Mouse (Mus musculus) MEL (cell line): ENCODE measurements at regions not wholly inside any gene's neighbourhood (a gene's known extent, or its start where the extent isn't known, plus 50 kb on each side); places are given as distances from the start of the nearest gene placed in this dataset.

Experiments
- DNase-seq: peaks from one replicate; pipeline ENCODE4 v3.0.0; 2011; ENCODE audit warnings: low read depth, low spot score
- H3K27ac ChIP-seq: 2 replicates; pipeline ENCODE4 v1.5.1; 2012; ENCODE audit warnings: low read depth, mild to moderate bottlenecking, control low read depth, low read length, moderate library complexity; ENCODE audit not compliant: control insufficient read depth
- H3K27me3 ChIP-seq, 2 experiments: fragments of 150-350 bp in 1 of 2; sonication (generic) in 1 of 2; 2 replicates each; pipeline ENCODE4 v1.6.1; 2012; ENCODE audit warnings: low read length in 2 of 2, mild to moderate bottlenecking in 2 of 2, improper control_type of control experiment in 1 of 2, moderate library complexity in 1 of 2; ENCODE audit not compliant: insufficient read depth in 2 of 2, control insufficient read depth in 1 of 2
- H3K36me3 ChIP-seq, 2 experiments: 2 replicates each; pipeline ENCODE4 v1.6.1; 2012 to 2014; ENCODE audit warnings: low read length in 2 of 2, improper control_type of control experiment in 1 of 2, inconsistent platforms in 1 of 2, mild to moderate bottlenecking in 1 of 2; ENCODE audit not compliant: insufficient read depth in 2 of 2, control insufficient read depth in 1 of 2
- H3K4me1 ChIP-seq, 2 experiments: fragments of 150-350 bp in 1 of 2; sonication (generic) in 1 of 2; 2 replicates each; pipeline ENCODE4 v1.6.1; 2012; ENCODE audit warnings: low read length in 2 of 2, improper control_type of control experiment in 1 of 2, mild to moderate bottlenecking in 1 of 2; ENCODE audit not compliant: insufficient read depth in 2 of 2, control insufficient read depth in 1 of 2
- H3K4me3 ChIP-seq, 2 experiments: fragments of 150-350 bp in 1 of 2; sonication (generic) in 1 of 2; 2 replicates each; pipeline ENCODE4 v1.5.1; 2012; ENCODE audit warnings: low read depth in 2 of 2, low read length in 2 of 2, mild to moderate bottlenecking in 2 of 2, moderate library complexity in 2 of 2, control low read depth in 1 of 2, improper control_type of control experiment in 1 of 2; ENCODE audit not compliant: control insufficient read depth in 1 of 2, insufficient read depth in 1 of 2
- H3K79me2 ChIP-seq: 2 replicates; pipeline ENCODE4 v1.6.1; 2012; ENCODE audit warnings: mild to moderate bottlenecking, low read length, moderate library complexity; ENCODE audit not compliant: control insufficient read depth, poor library complexity, insufficient read depth
- H3K9ac ChIP-seq: 2 replicates; pipeline ENCODE4 v1.6.1; 2012; ENCODE audit warnings: low read depth, mild to moderate bottlenecking, control low read depth, low read length, moderate library complexity; ENCODE audit not compliant: control insufficient read depth, poor library complexity, severe bottlenecking
- H3K9me3 ChIP-seq: fragments of 150-350 bp; sonication (generic); replicated peaks from 2 replicates; pipeline ENCODE4 v1.6.1; 2012; ENCODE audit warnings: mild to moderate bottlenecking, low read length, improper control_type of control experiment, moderate library complexity; ENCODE audit not compliant: insufficient read depth
- CTCF ChIP-seq, 3 experiments: IDR thresholded peaks in 2 of 3; conservative IDR thresholded peaks in 1 of 3; 2 replicates each; pipeline ENCODE4 v1.5.1; 2011 to 2012; ENCODE audit warnings: low read length in 3 of 3, low read depth in 2 of 3, mild to moderate bottlenecking in 2 of 3, improper control_type of control experiment in 1 of 3, inconsistent platforms in 1 of 3, mixed read lengths in 1 of 3, moderate library complexity in 1 of 3; ENCODE audit not compliant: control insufficient read depth in 1 of 3, insufficient read depth in 1 of 3, poor library complexity in 1 of 3, severe bottlenecking in 1 of 3
- ELF1 ChIP-seq: IDR thresholded peaks from 2 replicates; pipeline ENCODE4 v1.6.1; 2014; ENCODE audit warnings: low read depth, mild to moderate bottlenecking, inconsistent platforms, low read length, improper control_type of control experiment, moderate library complexity
- EP300 ChIP-seq, 2 experiments: IDR thresholded peaks; 2 replicates each; pipeline ENCODE4 v1.6.1; 2011; ENCODE audit warnings: improper control_type of control experiment in 2 of 2, low read length in 2 of 2, low read depth in 1 of 2, mild to moderate bottlenecking in 1 of 2
- ETS1 ChIP-seq: IDR thresholded peaks from 2 replicates; pipeline ENCODE4 v1.6.1; 2012; ENCODE audit warnings: low read depth, mild to moderate bottlenecking, inconsistent platforms, low read length, improper control_type of control experiment, moderate library complexity
- HCFC1 ChIP-seq: IDR thresholded peaks from 2 replicates; pipeline ENCODE4 v1.6.1; 2012; ENCODE audit warnings: low read depth, mild to moderate bottlenecking, inconsistent platforms, low read length, improper control_type of control experiment, moderate library complexity
- MAFK ChIP-seq: IDR thresholded peaks from 2 replicates; pipeline ENCODE4 v1.6.1; 2011; ENCODE audit warnings: low read depth, mild to moderate bottlenecking, low read length, improper control_type of control experiment, borderline replicate concordance
- MYC ChIP-seq: IDR thresholded peaks from 2 replicates; pipeline ENCODE4 v1.6.1; 2011; ENCODE audit warnings: low read depth, mild to moderate bottlenecking, low read length, improper control_type of control experiment, moderate library complexity
- NELFE ChIP-seq: IDR thresholded peaks from 2 replicates; pipeline ENCODE4 v1.6.1; 2011; ENCODE audit warnings: low read depth, low read length, improper control_type of control experiment
- NRF1 ChIP-seq: IDR thresholded peaks from 2 replicates; pipeline ENCODE4 v1.6.1; 2014; ENCODE audit warnings: low read depth, mild to moderate bottlenecking, inconsistent platforms, low read length, improper control_type of control experiment, moderate library complexity; ENCODE audit not compliant: poor library complexity, insufficient read depth, severe bottlenecking
- POLR2AphosphoS2 ChIP-seq: IDR thresholded peaks from 2 replicates; pipeline ENCODE4 v1.6.1; 2011; ENCODE audit warnings: low read length, improper control_type of control experiment
- POLR2AphosphoS5 ChIP-seq: IDR thresholded peaks from 2 replicates; pipeline ENCODE4 v1.6.1; 2012; ENCODE audit warnings: low read depth, borderline replicate concordance, mild to moderate bottlenecking, inconsistent platforms, low read length, moderate library complexity, mixed read lengths
- RAD21 ChIP-seq: IDR thresholded peaks from 2 replicates; pipeline ENCODE4 v1.6.1; 2011; ENCODE audit warnings: mild to moderate bottlenecking, low read depth, low read length, improper control_type of control experiment
- SMC3 ChIP-seq: IDR thresholded peaks from 2 replicates; pipeline ENCODE4 v1.6.1; 2011; ENCODE audit warnings: low read depth, low read length, improper control_type of control experiment
- TAL1 ChIP-seq: IDR thresholded peaks from 2 replicates; pipeline ENCODE4 v1.6.1; 2012; ENCODE audit warnings: mild to moderate bottlenecking, inconsistent platforms, low read length, moderate library complexity, mixed read lengths
- TBP ChIP-seq: IDR thresholded peaks from 2 replicates; pipeline ENCODE4 v1.8.0; 2011; ENCODE audit warnings: low read depth, low read length, improper control_type of control experiment
- ZKSCAN1 ChIP-seq: IDR thresholded peaks from 2 replicates; pipeline ENCODE4 v1.6.1; 2012; ENCODE audit warnings: low read depth, mild to moderate bottlenecking, inconsistent platforms, low read length, improper control_type of control experiment, moderate library complexity
- ZMIZ1 ChIP-seq: IDR thresholded peaks from 2 replicates; pipeline ENCODE4 v1.6.1; 2012; ENCODE audit warnings: low read depth, mild to moderate bottlenecking, inconsistent platforms, low read length, improper control_type of control experiment, moderate library complexity

GRCm38 (mm10) chr3:65002578-65002977 lies 106.6 kb upstream of the Kcnab1 start:
- DNase-seq: no peak
- no peak for TF ChIP-seq TBP
- TF ChIP-seq TAL1: no peak
- TF ChIP-seq POLR2AphosphoS5: no peak
- TF ChIP-seq NELFE: no peak
- TF ChIP-seq NRF1: no peak
- no peak for TF ChIP-seq MYC
- TF ChIP-seq RAD21: no peak
- TF ChIP-seq ELF1: no peak
- no peak for TF ChIP-seq EP300 (IDR thresholded peaks at IDR 0.05; ENCODE audit: low read depth in 1 of 2, low read length in 2 of 2)
- TF ChIP-seq HCFC1: no peak
- TF ChIP-seq CTCF (IDR thresholded peaks at IDR 0.05 in 2 of 3, conservative IDR thresholded peaks at IDR 0.05 in 1 of 3; ENCODE audit: control insufficient read depth in 1 of 3, insufficient read depth in 1 of 3, low read depth in 2 of 3, low read length in 3 of 3, poor library complexity in 1 of 3, severe bottlenecking in 1 of 3): no peak
- TF ChIP-seq SMC3: no peak
- H3K79me2 ChIP-seq: no peaks in the 10 kb centered on the region
- H3K27ac ChIP-seq: no peak overlapping the region
- no peaks in the 10 kb centered on the region for H3K36me3 ChIP-seq
- no peaks in the 10 kb centered on the region for H3K9me3 ChIP-seq
- no peaks in the 10 kb centered on the region for H3K27me3 ChIP-seq
- no peak overlapping the region for H3K9ac ChIP-seq
- H3K4me3 ChIP-seq: no peak overlapping the region
- H3K4me1 ChIP-seq: no peaks in the 10 kb centered on the region

GRCm38 (mm10) chr3:65006127-65006526 lies 103.1 kb upstream of the Kcnab1 start:
- no peaks in the 10 kb centered on the region for H3K36me3 ChIP-seq
- no peak overlapping the region for H3K9ac ChIP-seq
- H3K27ac ChIP-seq: no peak overlapping the region
- no peaks in the 10 kb centered on the region for H3K9me3 ChIP-seq
- H3K27me3 ChIP-seq: no peaks in the 10 kb centered on the region
- TF ChIP-seq ETS1: no peak
- TF ChIP-seq MAFK: no peak
- no peak for TF ChIP-seq POLR2AphosphoS5
- no peak for TF ChIP-seq ZMIZ1
- no peak for TF ChIP-seq ZKSCAN1
- no peak for TF ChIP-seq POLR2AphosphoS2
- TF ChIP-seq TAL1: no peak
- no peaks in the 10 kb centered on the region for H3K4me1 ChIP-seq
- no peak for DNase-seq
- no peaks in the 10 kb centered on the region for H3K79me2 ChIP-seq
- no peak overlapping the region for H3K4me3 ChIP-seq
